Comparison of ENCODE assay signal across 8 mouse cellular contexts in the genomic region with DNA sequence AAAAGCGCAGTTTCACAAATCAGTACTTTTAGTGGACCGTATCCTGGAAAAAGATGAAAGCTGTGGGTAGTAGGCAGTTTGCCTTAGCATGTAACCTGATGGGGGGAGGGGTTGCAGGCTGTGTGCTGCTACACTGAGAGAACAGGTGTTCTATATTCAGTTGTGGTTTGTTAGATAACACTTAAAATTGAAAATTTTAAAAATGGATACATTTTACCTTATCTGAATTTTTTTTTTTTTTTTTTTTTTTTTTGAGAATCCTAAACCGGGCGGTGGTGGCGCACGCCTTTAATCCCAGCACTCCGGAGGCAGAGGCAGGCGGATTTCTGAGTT. TPM values are rescaled to one million over a fixed set of nuclear protein-coding genes. Genes with fewer than 3 reads are reported as not detected.
A peak's percentile ranks its signal among the peaks of the same experiment; 100 is the strongest.
DNase-seq lines count a peak whose midpoint lies in the region; ATAC-seq lines count a peak whose summit lies in the region.

No protein-coding gene starts in this region.

- H3K4me3 ChIP-seq in kidney, embryonic 16.5 days (ENCODE audit: low read length) = peak overlapping the region; percentile 64
- H3K4me3 ChIP-seq in embryonic facial prominence, embryonic 13.5 days = peak overlapping the region; percentile 56
- H3K4me3 ChIP-seq in limb, embryonic 13.5 days = peak overlapping the region; percentile 57
- peak overlapping the region; percentile 57 for H3K4me3 ChIP-seq in stomach, embryonic 15.5 days (replicated peaks)

- H3K4me1 ChIP-seq in kidney, embryonic 16.5 days (ENCODE audit: insufficient read depth, low read length) = peaks cover 8% of the 10 kb centered on the region
- H3K4me1 ChIP-seq in embryonic facial prominence, embryonic 13.5 days = no peaks in the 10 kb centered on the region
- H3K4me1 ChIP-seq in limb, embryonic 13.5 days = 0 out of 2 replicates have a peak, but pooled peaks cover 4% of the 10 kb centered on the region
- no peaks in the 10 kb centered on the region for H3K4me1 ChIP-seq in stomach, embryonic 15.5 days

- ATAC-seq in kidney, embryonic 16.5 days (ENCODE audit: low FRiP score, low TSS enrichment) = no peak
- no peak for ATAC-seq in embryonic facial prominence, embryonic 13.5 days (ENCODE audit: insufficient number of reproducible peaks, insufficient read depth, low FRiP score, low TSS enrichment, low read depth)
- ATAC-seq in limb, embryonic 13.5 days (ENCODE audit: low FRiP score, low read depth) = no peak
- ATAC-seq in stomach, embryonic 15.5 days (ENCODE audit: insufficient read depth, low FRiP score, low read depth) = no peak

- H3K9me3 ChIP-seq in kidney, embryonic 16.5 days (ENCODE audit: low read length) = no peaks in the 10 kb centered on the region
- no peaks in the 10 kb centered on the region for H3K9me3 ChIP-seq in embryonic facial prominence, embryonic 13.5 days
- no peaks in the 10 kb centered on the region for H3K9me3 ChIP-seq in limb, embryonic 13.5 days
- H3K9me3 ChIP-seq in stomach, embryonic 15.5 days = no peaks in the 10 kb centered on the region

- WGBS in kidney, embryonic 16.5 days = 81% methylated on average over 8 of the region's 8 CpGs
- WGBS in embryonic facial prominence, embryonic 13.5 days = 77% methylated on average over 8 of the region's 8 CpGs
- WGBS in limb, embryonic 13.5 days = 74% methylated on average over 8 of the region's 8 CpGs
- WGBS in stomach, embryonic 15.5 days = 71% methylated on average over 8 of the region's 8 CpGs

- peak overlapping the region; percentile 79; the same call in 1 of the 2 replicates for H3K27ac ChIP-seq in kidney, embryonic 16.5 days (ENCODE audit: low read length)
- H3K27ac ChIP-seq in embryonic facial prominence, embryonic 13.5 days = 0 out of 2 replicates have a peak overlapping the region, but pooled peaks have one; percentile 75
- no peak overlapping the region for H3K27ac ChIP-seq in limb, embryonic 13.5 days
- peak overlapping the region; percentile 80; the same call in 1 of the 2 replicates for H3K27ac ChIP-seq in stomach, embryonic 15.5 days

- no peak for DNase-seq in kidney, adult 11 months
- no peak for DNase-seq in layer of hippocampus, adult 8-10 months (ENCODE audit: low spot score in 2 of 2)
- no peak for DNase-seq in ovary, adult 18-20 months (ENCODE audit: low spot score)
- no peak for DNase-seq in adrenal gland, adult 18-20 months (ENCODE audit: low spot score in 2 of 2)

- H3K27me3 ChIP-seq in kidney, embryonic 16.5 days (ENCODE audit: insufficient read depth, low read length) = peaks cover 3% of the 10 kb centered on the region; the same call in 1 of the 2 replicates
- no peaks in the 10 kb centered on the region for H3K27me3 ChIP-seq in embryonic facial prominence, embryonic 13.5 days
- no peaks in the 10 kb centered on the region for H3K27me3 ChIP-seq in limb, embryonic 13.5 days
- no peaks in the 10 kb centered on the region for H3K27me3 ChIP-seq in stomach, embryonic 15.5 days (replicated peaks)

- peaks cover 8% of the 10 kb centered on the region; the same call in 1 of the 2 replicates for H3K36me3 ChIP-seq in kidney, embryonic 16.5 days (ENCODE audit: insufficient read depth, low read length)
- H3K36me3 ChIP-seq in embryonic facial prominence, embryonic 13.5 days = peaks cover 13% of the 10 kb centered on the region
- peaks cover 17% of the 10 kb centered on the region for H3K36me3 ChIP-seq in limb, embryonic 13.5 days
- no peaks in the 10 kb centered on the region for H3K36me3 ChIP-seq in stomach, embryonic 15.5 days

- H3K4me2 ChIP-seq in kidney, embryonic 16.5 days (replicated peaks; ENCODE audit: low read depth, low read length) = peak overlapping the region; percentile 72
- peak overlapping the region; percentile 73 for H3K4me2 ChIP-seq in embryonic facial prominence, embryonic 13.5 days
- H3K4me2 ChIP-seq in limb, embryonic 13.5 days (replicated peaks) = peak overlapping the region; percentile 72
- H3K4me2 ChIP-seq in stomach, embryonic 15.5 days = peak overlapping the region; percentile 66

- peak overlapping the region; percentile 68 for H3K9ac ChIP-seq in kidney, embryonic 16.5 days (replicated peaks; ENCODE audit: low read length)
- peak overlapping the region; percentile 80 for H3K9ac ChIP-seq in embryonic facial prominence, embryonic 13.5 days
- H3K9ac ChIP-seq in limb, embryonic 13.5 days = peak overlapping the region; percentile 61
- no peak overlapping the region for H3K9ac ChIP-seq in stomach, embryonic 15.5 days

RNA-seq across cellular contexts. Expression of gene Naa10, which starts 0.8 kb away (rescaled TPM):
- 147 and 159 TPM in 2 replicates for polyA plus RNA-seq in kidney, embryonic 16.5 days (2015; fragmentation: Nextera tagmentation; extraction: Ambion mirVana)
- 132 and 151 TPM in 2 replicates for polyA plus RNA-seq in embryonic facial prominence, embryonic 13.5 days (2015; fragmentation: Nextera tagmentation; extraction: Ambion mirVana)
- polyA plus RNA-seq in limb, embryonic 13.5 days (2015; fragmentation: Nextera tagmentation; extraction: Ambion mirVana) = 138 and 139 TPM in 2 replicates
- polyA plus RNA-seq in stomach, embryonic 15.5 days (2015; fragmentation: Nextera tagmentation; extraction: Ambion mirVana) = 144 and 156 TPM in 2 replicates
- 10 to 100 TPM; 64.7 to 73.9 (median 67.1) TPM for total RNA-seq in layer of hippocampus, adult 8-10 months (2022)
- 10 to 100 TPM; 80.3 to 83.2 TPM for total RNA-seq in adrenal gland, adult 18-20 months (2021)

RNA-seq across cellular contexts. Expression of gene Arhgap4, which starts 0.8 kb away (rescaled TPM):
- polyA plus RNA-seq in kidney, embryonic 16.5 days (2015; fragmentation: Nextera tagmentation; extraction: Ambion mirVana) = 4.3 and 4.8 TPM in 2 replicates
- 3.3 and 3.4 TPM in 2 replicates for polyA plus RNA-seq in embryonic facial prominence, embryonic 13.5 days (2015; fragmentation: Nextera tagmentation; extraction: Ambion mirVana)
- 3.0 and 3.9 TPM in 2 replicates for polyA plus RNA-seq in limb, embryonic 13.5 days (2015; fragmentation: Nextera tagmentation; extraction: Ambion mirVana)
- polyA plus RNA-seq in stomach, embryonic 15.5 days (2015; fragmentation: Nextera tagmentation; extraction: Ambion mirVana) = 4.5 and 5.7 TPM in 2 replicates
- 1 to 10 TPM; 4.9 to 8.0 (median 6.0) TPM for total RNA-seq in layer of hippocampus, adult 8-10 months (2022)
- total RNA-seq in adrenal gland, adult 18-20 months (2021) = 1 to 10 TPM; 3.1 to 4.2 TPM

RNA-seq across cellular contexts. Expression of gene Renbp, which starts 8.1 kb away (rescaled TPM):
- 65.1 and 66.2 TPM in 2 replicates for polyA plus RNA-seq in kidney, embryonic 16.5 days (2015; fragmentation: Nextera tagmentation; extraction: Ambion mirVana)
- 25.7 and 27.6 TPM in 2 replicates for polyA plus RNA-seq in embryonic facial prominence, embryonic 13.5 days (2015; fragmentation: Nextera tagmentation; extraction: Ambion mirVana)
- polyA plus RNA-seq in limb, embryonic 13.5 days (2015; fragmentation: Nextera tagmentation; extraction: Ambion mirVana) = 29.7 and 32.3 TPM in 2 replicates
- polyA plus RNA-seq in stomach, embryonic 15.5 days (2015; fragmentation: Nextera tagmentation; extraction: Ambion mirVana) = 49.5 and 55.0 TPM in 2 replicates
- total RNA-seq in layer of hippocampus, adult 8-10 months (2022) = 10 to 100 TPM in 3 of 4 experiments, 1 to 10 TPM in 1; 4.9 to 20.0 (median 14.7) TPM
- 10 to 100 TPM; 22.0 to 29.6 TPM for total RNA-seq in adrenal gland, adult 18-20 months (2021)

RNA-seq across cellular contexts. Expression of gene L1cam, which starts 26.6 kb away (rescaled TPM):
- polyA plus RNA-seq in kidney, embryonic 16.5 days (2015; fragmentation: Nextera tagmentation; extraction: Ambion mirVana) = 7.9 and 10.3 TPM in 2 replicates
- polyA plus RNA-seq in embryonic facial prominence, embryonic 13.5 days (2015; fragmentation: Nextera tagmentation; extraction: Ambion mirVana) = 3.2 and 4.3 TPM in 2 replicates
- polyA plus RNA-seq in limb, embryonic 13.5 days (2015; fragmentation: Nextera tagmentation; extraction: Ambion mirVana) = 2.0 and 2.6 TPM in 2 replicates
- polyA plus RNA-seq in stomach, embryonic 15.5 days (2015; fragmentation: Nextera tagmentation; extraction: Ambion mirVana) = 8.2 and 9.3 TPM in 2 replicates
- total RNA-seq in layer of hippocampus, adult 8-10 months (2022) = 100 to 1,000 TPM; 117 to 151 (median 128) TPM
- 10 to 100 TPM in 1 of 2 experiments, 1 to 10 TPM in 1; 7.0 to 13.8 TPM for total RNA-seq in adrenal gland, adult 18-20 months (2021)

RNA-seq across cellular contexts. Expression of gene Avpr2, which starts 30.6 kb away (rescaled TPM):
- 7.1 and 7.7 TPM in 2 replicates for polyA plus RNA-seq in kidney, embryonic 16.5 days (2015; fragmentation: Nextera tagmentation; extraction: Ambion mirVana)
- polyA plus RNA-seq in embryonic facial prominence, embryonic 13.5 days (2015; fragmentation: Nextera tagmentation; extraction: Ambion mirVana) = 0.07 and 0.17 TPM in 2 replicates
- polyA plus RNA-seq in limb, embryonic 13.5 days (2015; fragmentation: Nextera tagmentation; extraction: Ambion mirVana) = 0.05 and 0.13 TPM in 2 replicates
- 0.21 and 0.22 TPM in 2 replicates for polyA plus RNA-seq in stomach, embryonic 15.5 days (2015; fragmentation: Nextera tagmentation; extraction: Ambion mirVana)
- not detected for total RNA-seq in layer of hippocampus, adult 8-10 months (2022)
- total RNA-seq in adrenal gland, adult 18-20 months (2021) = not detected
